Mouse (Mus musculus): Measurements from ENCODE around the gene C77080.

GRCm38 (mm10) chr4:129235147-129235546, 26.1 kb downstream of the C77080 start:
- TF ChIP-seq CTCF (IDR thresholded peaks at IDR 0.05; ENCODE audit: low read depth) (no peak), EP300 (IDR thresholded peaks at IDR 0.05; ENCODE audit: low read depth) (no peak)
